27 mouse cellular contexts compared by ENCODE assay signal in genomic region chr6:136108466-136108865, GRCm38 (mm10).
A peak's percentile ranks its signal among the peaks of the same experiment; 100 is the strongest.
DNase-seq lines count a peak whose midpoint lies in the region; ATAC-seq and TF ChIP-seq lines count a peak whose summit lies in the region.
"Had no signal": no experiment of that assay in that cellular context is flagged by ENCODE, and none has a peak within 500 bp of the region (broad histone marks: within the 10 kb centered on the region; RNA-seq: fewer than 3 reads in every experiment).

No protein-coding gene starts in this region.

- H3K9me3 ChIP-seq in heart, embryonic 12.5 days (replicated peaks): 0 out of 2 replicates have a peak, but pooled peaks cover under 1% of the 10 kb centered on the region
- no peaks in the 10 kb centered on the region for H3K9me3 ChIP-seq in midbrain, embryonic 14.5 days (ENCODE audit: control insufficient read depth, low read length)
- H3K9me3 ChIP-seq in midbrain, embryonic 15.5 days: no peaks in the 10 kb centered on the region
- no peaks in the 10 kb centered on the region for H3K9me3 ChIP-seq in stomach, embryonic 14.5 days (ENCODE audit: control insufficient read depth, low read depth, low read length)
- no peaks in the 10 kb centered on the region for H3K9me3 ChIP-seq in stomach, postnatal 0 days (ENCODE audit: control insufficient read depth, low read length)
- H3K9me3 ChIP-seq: embryonic facial prominence, embryonic 15.5 days; hindbrain, embryonic 10.5 days; neural tube, embryonic 12.5 days had no signal

- no peak for ATAC-seq in heart, embryonic 12.5 days (ENCODE audit: insufficient number of reproducible peaks, low FRiP score)
- ATAC-seq in midbrain, embryonic 14.5 days (ENCODE audit: low FRiP score, low TSS enrichment): no peak
- ATAC-seq in midbrain, embryonic 15.5 days (replicated peaks): no peak
- 0 out of 2 replicates have a peak, but pooled peaks have one; percentile 10 for ATAC-seq in stomach, embryonic 14.5 days (ENCODE audit: insufficient number of reproducible peaks, insufficient read depth, low FRiP score, low read depth)
- no peak for ATAC-seq in stomach, postnatal 0 days (ENCODE audit: low FRiP score, low TSS enrichment)
- ATAC-seq: inflammation-experienced regulatory T-cells, adult 6 months; liver, embryonic 12.5 days had no signal

- no peak overlapping the region for H3K4me3 ChIP-seq in heart, embryonic 12.5 days
- H3K4me3 ChIP-seq in midbrain, embryonic 14.5 days (replicated peaks; ENCODE audit: low read depth, low read length): no peak overlapping the region
- no peak overlapping the region for H3K4me3 ChIP-seq in midbrain, embryonic 15.5 days
- H3K4me3 ChIP-seq in stomach, embryonic 14.5 days (ENCODE audit: low read depth, low read length): no peak overlapping the region
- H3K4me3 ChIP-seq in stomach, postnatal 0 days (ENCODE audit: low read depth, low read length): no peak overlapping the region
- H3K4me3 ChIP-seq: embryonic facial prominence, embryonic 15.5 days; hindbrain, embryonic 10.5 days; layer of hippocampus, adult 2 months; limb, embryonic 13.5 days; liver, embryonic 12.5 days; midbrain, embryonic 10.5 days; neural tube, embryonic 12.5 days had no signal

- 73% methylated on average over 3 of the region's 3 CpGs for WGBS in heart, embryonic 12.5 days
- 69% methylated on average over 3 of the region's 3 CpGs for WGBS in midbrain, embryonic 14.5 days
- 52% methylated on average over 3 of the region's 3 CpGs for WGBS in midbrain, embryonic 15.5 days
- WGBS in stomach, embryonic 14.5 days: 87% methylated on average over 3 of the region's 3 CpGs
- 84% methylated on average over 3 of the region's 3 CpGs for WGBS in stomach, postnatal 0 days

- no peak for TF ChIP-seq CTCF in stomach, postnatal 0 days (IDR thresholded peaks at IDR 0.05; ENCODE audit: low read depth)

- DNase-seq in heart, adult 11 months: peak; percentile 15
- peak; percentile 53 for DNase-seq in midbrain, embryonic 14.5 days
- no peak for DNase-seq in stomach, postnatal 0 days (ENCODE audit: low spot score)
- DNase-seq in layer of hippocampus, adult 9-11 months: no peak
- DNase-seq: adrenal gland, adult 2 months; cerebellum, adult 18-20 months; gastrocnemius, postnatal 10 days; heart, postnatal 10 days; kidney, adult 8-10 months; kidney, postnatal 25 days; layer of hippocampus, postnatal 36 days; lung, adult 18-20 months; lung, postnatal 10 days; thymus, adult 2 months; thymus, postnatal 4 days had no signal

- H3K9ac ChIP-seq in heart, embryonic 12.5 days: no peak overlapping the region
- H3K9ac ChIP-seq in midbrain, embryonic 14.5 days (replicated peaks; ENCODE audit: low read length): no peak overlapping the region
- H3K9ac ChIP-seq in midbrain, embryonic 15.5 days: no peak overlapping the region
- H3K9ac ChIP-seq in stomach, embryonic 14.5 days (replicated peaks; ENCODE audit: low read depth, low read length): no peak overlapping the region
- no peak overlapping the region for H3K9ac ChIP-seq in stomach, postnatal 0 days (ENCODE audit: low read length)
- H3K9ac ChIP-seq: embryonic facial prominence, embryonic 15.5 days; limb, embryonic 13.5 days; liver, embryonic 12.5 days; neural tube, embryonic 12.5 days had no signal

- no peak for TF ChIP-seq EP300 in stomach, postnatal 0 days (optimal IDR thresholded peaks at IDR 0.05)

- no peak overlapping the region for H3K4me2 ChIP-seq in heart, embryonic 12.5 days
- H3K4me2 ChIP-seq in midbrain, embryonic 14.5 days (ENCODE audit: low read length): no peak overlapping the region
- H3K4me2 ChIP-seq in midbrain, embryonic 15.5 days: no peak overlapping the region
- H3K4me2 ChIP-seq in stomach, embryonic 14.5 days (replicated peaks; ENCODE audit: low read depth, low read length): no peak overlapping the region
- no peak overlapping the region for H3K4me2 ChIP-seq in stomach, postnatal 0 days (replicated peaks; ENCODE audit: low read depth)
- H3K4me2 ChIP-seq: embryonic facial prominence, embryonic 15.5 days; heart, embryonic 11.5 days; limb, embryonic 13.5 days; liver, embryonic 12.5 days; neural tube, embryonic 12.5 days had no signal

- no peaks in the 10 kb centered on the region for H3K27me3 ChIP-seq in heart, embryonic 12.5 days (replicated peaks)
- H3K27me3 ChIP-seq in midbrain, embryonic 14.5 days (ENCODE audit: control insufficient read depth, insufficient read depth, low read length): no peaks in the 10 kb centered on the region
- H3K27me3 ChIP-seq in midbrain, embryonic 15.5 days (replicated peaks): no peaks in the 10 kb centered on the region
- no peaks in the 10 kb centered on the region for H3K27me3 ChIP-seq in stomach, embryonic 14.5 days (ENCODE audit: control insufficient read depth, insufficient read depth, low read length)
- H3K27me3 ChIP-seq in stomach, postnatal 0 days (ENCODE audit: control insufficient read depth, insufficient read depth, low read length): no peaks in the 10 kb centered on the region
- H3K27me3 ChIP-seq: embryonic facial prominence, embryonic 15.5 days; limb, embryonic 13.5 days; liver, embryonic 12.5 days; neural tube, embryonic 12.5 days had no signal

- no peak overlapping the region for H3K27ac ChIP-seq in heart, embryonic 12.5 days (ENCODE audit: poor library complexity, severe bottlenecking)
- H3K27ac ChIP-seq in midbrain, embryonic 14.5 days (replicated peaks; ENCODE audit: low read depth, low read length): no peak overlapping the region
- H3K27ac ChIP-seq in midbrain, embryonic 15.5 days: no peak overlapping the region
- H3K27ac ChIP-seq in stomach, embryonic 14.5 days (ENCODE audit: low read length): no peak overlapping the region
- H3K27ac ChIP-seq in stomach, postnatal 0 days (replicated peaks): no peak overlapping the region
- H3K27ac ChIP-seq: embryonic facial prominence, embryonic 15.5 days; hindbrain, embryonic 10.5 days; limb, embryonic 13.5 days; liver, embryonic 12.5 days; midbrain, embryonic 10.5 days; neural tube, embryonic 12.5 days had no signal

- H3K4me1 ChIP-seq in heart, embryonic 12.5 days (replicated peaks): no peaks in the 10 kb centered on the region
- H3K4me1 ChIP-seq in midbrain, embryonic 14.5 days (ENCODE audit: control insufficient read depth, insufficient read depth, low read length): 0 out of 2 replicates have a peak, but pooled peaks cover 6% of the 10 kb centered on the region
- peaks cover 12% of the 10 kb centered on the region for H3K4me1 ChIP-seq in midbrain, embryonic 15.5 days
- no peaks in the 10 kb centered on the region for H3K4me1 ChIP-seq in stomach, embryonic 14.5 days (ENCODE audit: control insufficient read depth, insufficient read depth, low read length)
- H3K4me1 ChIP-seq in stomach, postnatal 0 days (replicated peaks; ENCODE audit: control insufficient read depth, insufficient read depth): no peaks in the 10 kb centered on the region
- H3K4me1 ChIP-seq: embryonic facial prominence, embryonic 15.5 days; limb, embryonic 13.5 days; liver, embryonic 12.5 days; neural tube, embryonic 12.5 days had no signal

- no peaks in the 10 kb centered on the region for H3K36me3 ChIP-seq in heart, embryonic 12.5 days
- no peaks in the 10 kb centered on the region for H3K36me3 ChIP-seq in midbrain, embryonic 14.5 days (ENCODE audit: control insufficient read depth, insufficient read depth, low read length)
- no peaks in the 10 kb centered on the region for H3K36me3 ChIP-seq in midbrain, embryonic 15.5 days (replicated peaks)
- no peaks in the 10 kb centered on the region for H3K36me3 ChIP-seq in stomach, embryonic 14.5 days (ENCODE audit: control insufficient read depth, insufficient read depth, low read length)
- H3K36me3 ChIP-seq in stomach, postnatal 0 days (ENCODE audit: control insufficient read depth, insufficient read depth, low read length): no peaks in the 10 kb centered on the region
- H3K36me3 ChIP-seq: embryonic facial prominence, embryonic 15.5 days; hindbrain, embryonic 10.5 days; limb, embryonic 13.5 days; liver, embryonic 12.5 days; midbrain, embryonic 10.5 days; neural tube, embryonic 12.5 days had no signal

Comparison
In these comparisons a context has a peak if more than half of its experiments do, and no peak if none do; other contexts are left out.
1. DNase-seq: peak in heart, adult 11 months (single experiment) and midbrain, embryonic 14.5 days (single experiment); none in stomach, postnatal 0 days (single experiment) and layer of hippocampus, adult 9-11 months (single experiment).